Mouse (Mus musculus) liver, adult 2 months (tissue): Measurements from ENCODE around the gene Kcnh4. TPM values are rescaled to one million over a fixed set of nuclear protein-coding genes. Genes with fewer than 3 reads are reported as not detected.

ENCODE experiments used
- DNase-seq: peaks from one replicate; pipeline ENCODE4 v3.0.0-alpha.2; 2011; ENCODE audit warnings: low read depth, low spot score; ENCODE audit errors: extremely low read depth
- H3K27ac ChIP-seq: fragments of 200-500 bp; replicated peaks from 2 replicates; pipeline ENCODE4 v1.5.1; 2012; ENCODE audit warnings: low read depth, mild to moderate bottlenecking, control low read depth, inconsistent platforms, low read length; ENCODE audit not compliant: insufficient read depth
- H3K27me3 ChIP-seq: fragments of 200-500 bp; 2 replicates; pipeline ENCODE4 v1.6.1; 2012; ENCODE audit warnings: mild to moderate bottlenecking, moderate library complexity, low read length, inconsistent platforms; ENCODE audit not compliant: control insufficient read depth, insufficient read depth
- H3K36me3 ChIP-seq: fragments of 200-500 bp; 2 replicates; pipeline ENCODE4 v1.6.1; 2012; ENCODE audit warnings: low read length, inconsistent platforms; ENCODE audit not compliant: control insufficient read depth, insufficient read depth
- H3K4me1 ChIP-seq: fragments of 200-500 bp; 2 replicates; pipeline ENCODE4 v1.6.1; 2011; ENCODE audit warnings: low read length; ENCODE audit not compliant: control insufficient read depth, insufficient read depth
- H3K4me3 ChIP-seq: fragments of 200-500 bp; 2 replicates; pipeline ENCODE4 v1.5.1; 2011; ENCODE audit warnings: low read depth, mild to moderate bottlenecking, control low read depth, low read length, moderate library complexity; ENCODE audit not compliant: insufficient read depth
- H3K79me2 ChIP-seq: fragments of 200-500 bp; 2 replicates; pipeline ENCODE4 v1.6.1; 2012; ENCODE audit warnings: inconsistent platforms, mild to moderate bottlenecking, low read length, moderate library complexity; ENCODE audit not compliant: control insufficient read depth, insufficient read depth
- H3K9ac ChIP-seq: fragments of 200-500 bp; 2 replicates; pipeline ENCODE4 v1.6.1; 2012; ENCODE audit warnings: low read depth, mild to moderate bottlenecking, control low read depth, inconsistent platforms, low read length
- CTCF ChIP-seq: fragments of 200-500 bp; IDR thresholded peaks from 2 replicates; pipeline ENCODE4 v1.5.1; 2011; ENCODE audit warnings: low read depth, low read length, control low read depth
- POLR2A ChIP-seq: fragments of 200-500 bp; IDR thresholded peaks from 2 replicates; pipeline ENCODE4 v1.6.1; 2011; ENCODE audit warnings: low read length, control low read depth; ENCODE audit not compliant: insufficient read depth; ENCODE audit errors: extremely low read depth
- WGBS: fragments of 180-500 bp; shearing (Covaris S2); methylation state at CpG from one replicate; pipeline ENCODE4 v1.1.7; 2018; 5-methylcytosine and 5-hydroxymethylcytosine counted together
- polyA plus RNA-seq: library from polyadenylated mRNA; depleted of rRNA; stranded (reverse); fragments of >200 nt; gene quantifications from 2 replicates; pipeline ENCODE4 v1.2.3, GENCODE M21; 2012
- total RNA-seq: library from RNA; depleted of rRNA; stranded (reverse); fragments of >200 nt; gene quantifications from 2 replicates; pipeline ENCODE4 v1.2.3, GENCODE M21; 2014

Kcnh4 gene
- total and polyA plus RNA-seq, 2 experiments: not detected

DNA sequence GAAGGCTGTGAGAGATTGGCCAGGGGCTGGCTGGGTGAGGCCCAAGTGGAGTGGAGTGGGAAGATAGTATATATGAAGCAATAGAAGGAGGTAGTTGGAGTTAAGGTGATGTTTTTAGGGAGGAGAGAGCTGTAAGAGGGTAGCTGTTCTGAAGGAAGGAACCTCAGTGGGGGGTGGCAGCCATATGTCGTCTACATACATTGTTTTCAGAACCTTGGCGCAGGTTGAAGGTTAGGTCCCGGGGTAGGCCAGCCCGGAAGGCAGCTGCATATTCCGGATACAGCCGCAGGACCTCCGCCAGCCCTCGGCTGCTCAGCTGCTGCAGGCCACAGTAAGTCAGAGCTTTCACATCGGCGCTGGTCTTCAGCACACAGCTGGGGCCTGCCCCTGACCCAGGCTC lies 13.2 kb downstream of the Kcnh4 start:
- DNase-seq: no peak
- no peaks in the 10 kb centered on the region for H3K79me2 ChIP-seq
- H3K36me3 ChIP-seq: no peaks in the 10 kb centered on the region
- H3K27me3 ChIP-seq: no peaks in the 10 kb centered on the region
- H3K9ac ChIP-seq: no peak overlapping the region
- H3K4me1 ChIP-seq: 0 out of 2 replicates have a peak, but pooled peaks cover 3% of the 10 kb centered on the region
- 81% methylated on average over 10 of the region's 10 CpGs for WGBS
- no peak overlapping the region for H3K27ac ChIP-seq
- H3K4me3 ChIP-seq: no peak overlapping the region
- TF ChIP-seq POLR2A: no peak
- no peak for TF ChIP-seq CTCF

- H3K27ac ChIP-seq: no peak overlapping the region
- H3K27me3 ChIP-seq: no peaks in the 10 kb centered on the region
- H3K4me3 ChIP-seq: no peak overlapping the region
- peak; percentile 21 for DNase-seq
- TF ChIP-seq POLR2A (no peak), CTCF (peak; percentile 71)
- no peak overlapping the region for H3K9ac ChIP-seq
- WGBS: 30% methylated on average over 6 of the region's 6 CpGs
- H3K79me2 ChIP-seq: no peaks in the 10 kb centered on the region
- no peaks in the 10 kb centered on the region for H3K36me3 ChIP-seq
- H3K4me1 ChIP-seq: 0 out of 2 replicates have a peak, but pooled peaks cover 3% of the 10 kb centered on the region
These were observed 14.7 kb downstream of the Kcnh4 start for GRCm38 (mm10) chr11:100745085-100745484.

DNA sequence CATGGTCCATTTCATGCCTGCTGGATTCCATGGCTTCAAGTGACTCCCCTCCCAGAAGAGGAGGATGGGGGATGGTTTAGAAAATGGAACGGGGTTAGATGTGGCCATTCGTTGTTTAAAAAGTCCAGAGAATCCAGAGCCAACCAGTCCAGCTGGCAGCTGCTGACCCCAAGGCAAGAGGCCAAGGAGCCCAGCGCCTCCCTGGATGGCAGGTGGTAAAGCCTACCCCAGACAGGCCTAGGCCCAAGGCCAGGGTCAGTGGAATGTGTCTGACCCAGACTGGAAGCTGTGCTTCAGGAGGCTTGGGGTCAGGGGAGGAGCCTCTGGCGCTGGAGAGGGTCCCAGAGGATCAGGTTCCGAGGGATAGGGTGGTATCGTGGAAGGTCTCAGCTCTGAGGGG lies 18.4 kb downstream of the Kcnh4 start:
- Histone ChIP-seq H3K79me2 (peaks cover 14% of the 10 kb centered on the region), H3K9ac (no peak overlapping the region), H3K27me3 (no peaks in the 10 kb centered on the region), H3K27ac (no peak overlapping the region), H3K4me3 (no peak overlapping the region), H3K36me3 (no peaks in the 10 kb centered on the region), H3K4me1 (peaks cover 8% of the 10 kb centered on the region)
- WGBS: 65% methylated on average over 6 of the region's 6 CpGs
- TF ChIP-seq POLR2A (no peak), CTCF (no peak)
- no peak for DNase-seq

- 28% methylated on average over 5 of the region's 5 CpGs for WGBS
- Histone ChIP-seq H3K79me2 (peaks cover 34% of the 10 kb centered on the region), H3K4me3 (no peak overlapping the region), H3K27me3 (no peaks in the 10 kb centered on the region), H3K27ac (no peak overlapping the region), H3K9ac (no peak overlapping the region), H3K4me1 (peaks cover 18% of the 10 kb centered on the region), H3K36me3 (no peaks in the 10 kb centered on the region)
- TF ChIP-seq POLR2A (no peak), CTCF (no peak)
- DNase-seq: no peak
These were observed 21.0 kb downstream of the Kcnh4 start for GRCm38 (mm10) chr11:100738749-100739148.

GRCm38 (mm10) chr11:100738066-100738604 lies 21.6 kb downstream of the Kcnh4 start, which contains the start of gene Rab5c:
Gene Rab5c (minus strand): TSS chr11:100738215.
- H3K9ac ChIP-seq: peak within 1 kb of the TSS; percentile 96
- H3K4me1 ChIP-seq: peaks cover 18% of the 10 kb centered on the region
- peaks cover 38% of the 10 kb centered on the region for H3K79me2 ChIP-seq
- H3K27me3 ChIP-seq: no peaks in the 10 kb centered on the region
- peak; percentile 97 for DNase-seq
- H3K4me3 ChIP-seq: peak within 1 kb of the TSS; percentile 94
- under 1% methylated on average over 39 of the region's 39 CpGs for whole genome bisulfite sequencing
- TF ChIP-seq POLR2A (peak; percentile 42; the same call in 1 of the 2 replicates), CTCF (no peak)
- 0 out of 2 replicates have a peak, but pooled peaks cover under 1% of the 10 kb centered on the region for H3K36me3 ChIP-seq
- H3K27ac ChIP-seq: peak within 1 kb of the TSS; percentile 83

- Histone ChIP-seq H3K79me2 (peaks cover 47% of the 10 kb centered on the region), H3K27ac (peak overlapping the region; percentile 83), H3K4me1 (peaks cover 18% of the 10 kb centered on the region), H3K4me3 (peak overlapping the region; percentile 94), H3K36me3 (peaks cover 2% of the 10 kb centered on the region; the same call in 1 of the 2 replicates), H3K27me3 (no peaks in the 10 kb centered on the region), H3K9ac (peak overlapping the region; percentile 96)
- DNase-seq: no peak
- WGBS: 2% methylated on average over 13 of the region's 13 CpGs
- TF ChIP-seq POLR2A: no peak
- no peak for TF ChIP-seq CTCF
These were observed 22.5 kb downstream of the Kcnh4 start for GRCm38 (mm10) chr11:100737105-100737733.
